Mouse (Mus musculus): ENCODE data around the gene Aebp1. TPM values are rescaled to one million over a fixed set of nuclear protein-coding genes. Genes with fewer than 3 reads are reported as not detected.

Aebp1 gene
- total RNA-seq (2021): 10 to 100 TPM; 23.9 to 31.3 TPM
- long read RNA-seq, experiment 1, partial matches to known transcripts: 6 of 7 reads
- long read RNA-seq, experiment 1, other reads (novel, unspliced or antisense): 1 of 7 reads
- long read RNA-seq, experiment 2, partial matches to known transcripts: 7 of 10 reads
- long read RNA-seq, experiment 2, other reads (novel, unspliced or antisense): 2 of 10 reads

DNA sequence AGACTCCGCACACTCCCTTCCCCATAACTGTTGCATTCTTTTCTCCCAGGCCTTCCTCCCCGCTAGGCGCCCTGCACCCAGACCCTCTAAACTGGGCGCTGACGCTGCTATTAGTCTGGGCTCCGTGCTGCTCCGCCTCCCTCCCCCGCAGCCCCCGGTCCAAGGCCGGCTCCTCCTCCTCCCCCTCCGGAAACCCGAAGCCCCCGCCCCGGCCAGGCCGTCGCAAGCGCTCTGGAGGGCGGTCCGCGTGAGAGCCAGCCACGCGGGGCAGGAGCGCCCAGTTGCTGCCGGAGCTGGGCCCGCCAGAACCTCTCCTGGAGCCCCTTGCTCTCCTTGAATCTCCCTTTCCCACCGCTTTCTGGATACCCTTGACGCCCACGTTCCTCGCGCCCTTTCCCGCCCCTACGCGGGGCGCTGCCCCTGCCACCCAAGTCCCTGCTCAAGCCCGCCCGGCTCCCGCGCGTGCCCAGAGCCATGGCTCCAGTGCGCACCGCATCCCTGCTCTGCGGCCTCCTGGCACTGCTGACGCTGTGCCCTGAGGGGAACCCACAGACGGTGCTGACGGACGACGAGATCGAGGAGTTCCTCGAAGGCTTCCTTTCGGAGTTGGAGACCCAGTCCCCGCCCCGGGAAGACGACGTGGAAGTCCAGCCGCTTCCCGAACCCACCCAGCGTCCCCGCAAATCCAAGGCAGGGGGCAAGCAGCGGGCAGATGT lies at the start of gene Aebp1:
Aebp1 (plus strand) TSS at position 270 of the 716 bp plus-strand sequence.
- peak; percentile 78 for DNase-seq

DNA sequence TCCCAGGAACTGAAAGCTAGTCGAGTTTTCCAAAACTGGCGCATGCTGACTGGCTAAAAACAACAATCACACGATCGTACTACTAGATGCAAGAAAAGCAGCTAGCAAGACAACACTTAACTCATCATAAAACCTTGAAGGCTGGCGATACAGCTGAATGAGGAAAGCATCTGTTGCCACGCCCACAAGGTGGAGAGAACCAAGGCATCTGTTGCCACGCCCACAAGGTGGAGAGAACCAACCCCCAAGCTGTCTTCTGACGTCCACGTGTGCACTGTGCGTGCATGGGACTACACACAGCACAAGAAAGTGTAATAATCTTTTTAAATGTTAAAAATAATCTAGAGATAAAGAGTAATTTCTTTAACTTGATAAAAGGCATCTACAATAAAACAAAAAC lies 48.4 kb upstream of the Aebp1 start:
- DNase-seq: no peak

DNA sequence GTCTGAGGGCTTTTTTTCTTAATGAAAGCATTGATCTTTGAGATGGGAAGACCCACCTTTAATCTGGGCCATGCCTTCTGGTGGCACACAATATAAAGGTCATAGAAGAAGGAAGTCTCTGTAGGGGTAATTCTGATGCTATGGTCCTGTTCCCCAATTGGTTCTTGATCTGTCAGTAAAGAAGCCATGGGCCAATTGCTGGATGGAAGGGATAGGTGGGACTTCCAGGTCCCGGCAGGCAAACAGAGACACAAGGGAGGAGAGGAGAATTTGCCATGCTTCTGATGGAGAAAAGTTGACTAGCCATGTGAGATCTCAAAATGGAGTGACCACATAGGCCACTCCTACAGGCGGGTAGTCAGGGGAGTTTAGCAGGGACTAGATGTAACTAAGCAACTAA lies 42.5 kb upstream of the Aebp1 start:
- no peak for DNase-seq

DNA sequence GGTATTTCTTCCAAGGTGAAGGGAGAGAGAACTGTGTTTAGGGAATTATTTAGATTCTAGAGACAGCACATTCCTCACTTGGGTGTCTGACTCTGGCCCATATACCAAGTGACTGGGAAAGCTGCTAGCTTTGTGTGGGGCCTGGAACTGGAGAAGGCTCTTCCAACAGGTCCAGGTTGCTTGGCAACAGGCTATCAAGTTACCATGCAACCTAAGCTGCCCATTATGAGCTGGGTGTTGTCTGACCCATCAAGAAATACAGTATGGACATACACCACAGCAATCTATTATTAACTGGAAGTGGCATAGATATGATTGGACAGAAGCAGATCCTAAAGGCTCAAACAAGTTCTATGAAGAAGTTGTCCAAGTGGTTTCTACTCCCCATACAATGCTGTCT lies 36.3 kb upstream of the Aebp1 start:
- DNase-seq: no peak

DNA sequence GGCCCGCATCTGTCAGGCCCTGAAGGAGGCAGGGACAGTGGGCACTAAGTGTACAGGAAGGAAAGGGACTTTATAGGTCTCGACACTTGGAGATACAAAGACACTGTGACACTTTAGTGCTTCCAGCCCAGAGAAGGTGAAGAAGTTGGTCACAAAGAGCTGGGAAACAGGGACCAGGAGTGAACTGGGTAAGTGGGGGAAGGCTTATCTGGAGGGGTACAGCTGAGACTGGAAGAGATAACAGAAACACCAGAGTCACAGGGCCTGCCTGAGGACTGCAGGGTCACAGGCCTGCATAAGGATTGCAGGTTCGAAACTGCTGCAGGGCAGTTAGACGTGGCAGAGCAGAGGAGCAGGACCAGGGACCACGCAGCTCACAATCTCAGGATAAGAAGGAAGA lies 33.8 kb upstream of the Aebp1 start:
- no peak for DNase-seq

DNA sequence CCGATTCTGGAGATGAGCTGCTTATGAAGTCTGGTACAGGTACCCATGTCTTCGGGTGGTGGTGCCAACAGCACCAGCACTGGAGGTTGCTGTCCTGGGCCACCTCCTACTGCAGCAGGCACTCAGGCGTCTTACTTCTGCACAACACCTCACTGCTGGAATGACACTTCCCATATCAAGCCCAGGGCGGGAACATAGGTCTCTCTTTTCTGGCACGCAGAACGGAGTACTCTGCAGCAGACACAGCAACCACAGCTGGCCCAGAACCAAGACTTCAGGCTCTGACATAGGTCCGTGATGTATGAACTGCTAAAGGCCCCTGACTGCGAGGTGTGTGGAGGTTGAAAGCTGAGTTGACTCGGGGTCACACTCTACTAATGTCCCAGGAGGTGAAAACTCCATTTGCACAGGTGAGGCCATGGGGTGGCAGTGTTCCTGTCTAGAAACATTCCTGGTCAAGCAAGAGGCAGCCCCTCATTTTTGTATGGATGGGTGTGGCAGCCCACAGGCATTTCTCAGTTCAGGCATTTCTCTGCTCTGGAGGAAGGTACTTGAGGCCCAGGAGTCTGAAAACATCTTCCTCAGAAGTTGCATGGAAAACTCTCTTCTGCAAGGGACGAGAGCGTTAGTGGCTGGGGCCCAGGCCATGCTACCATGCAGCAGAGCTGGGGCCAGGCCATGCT lies 33.1 kb upstream of the Aebp1 start:
- no peak for DNase-seq

DNA sequence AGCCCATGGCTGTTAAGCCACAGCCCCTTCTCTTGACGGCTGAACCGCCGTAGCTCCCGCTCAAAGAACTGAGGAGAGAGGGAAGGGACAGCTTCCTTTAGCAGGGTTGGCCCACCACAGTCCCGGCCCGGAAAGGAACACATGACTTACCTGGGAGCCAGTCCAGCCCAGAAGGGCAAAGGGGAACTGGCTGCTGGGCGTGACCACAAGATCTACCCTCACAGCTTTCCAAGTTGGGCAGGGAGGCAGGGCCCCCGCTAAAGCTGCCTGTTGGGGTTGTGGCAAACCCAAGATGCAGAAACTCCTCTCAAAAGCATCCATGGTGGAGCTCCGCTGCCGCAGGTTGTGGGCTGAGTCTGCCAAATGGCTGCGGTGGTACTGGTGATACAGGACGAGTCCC lies 32.4 kb upstream of the Aebp1 start:
- no peak for DNase-seq

DNA sequence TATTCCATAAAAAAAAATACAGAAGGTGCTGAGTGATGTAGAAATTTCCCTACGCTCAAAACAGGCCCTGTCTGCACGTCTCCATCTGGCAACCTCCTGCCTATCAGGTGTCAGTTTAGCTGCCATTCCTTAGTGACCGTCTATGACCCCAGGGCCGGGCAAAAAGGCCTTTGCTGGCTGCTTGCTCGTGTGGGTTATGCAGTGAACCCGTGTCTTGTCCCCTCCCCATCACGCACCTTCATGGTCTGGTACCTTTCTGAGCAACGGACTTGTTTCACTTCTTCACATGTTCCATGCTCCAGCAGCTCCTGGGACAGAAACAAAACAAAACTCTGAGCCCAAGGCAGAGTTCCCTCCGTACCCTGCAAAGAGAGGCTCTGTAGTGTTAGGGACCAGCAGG lies 27.2 kb upstream of the Aebp1 start:
- no peak for DNase-seq

DNA sequence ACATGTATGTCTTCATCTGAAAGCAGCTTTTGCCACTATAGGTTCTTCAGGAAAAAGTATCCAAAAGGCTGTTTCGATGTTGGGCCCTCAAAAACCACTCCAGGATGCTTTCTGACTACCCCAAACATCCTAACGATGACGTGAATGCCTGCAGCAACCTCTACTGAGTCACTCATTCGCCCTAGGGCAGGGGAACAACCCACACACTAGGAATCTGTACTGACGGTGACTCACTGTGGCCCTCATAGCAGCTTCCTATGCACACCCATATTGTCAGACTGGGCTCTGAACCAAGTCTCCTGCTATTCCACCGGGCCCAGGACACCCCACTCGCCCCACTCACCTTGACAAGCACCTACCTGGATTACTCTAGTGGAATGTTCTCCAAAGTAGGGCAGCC lies 26.7 kb upstream of the Aebp1 start:
- no peak for DNase-seq

DNA sequence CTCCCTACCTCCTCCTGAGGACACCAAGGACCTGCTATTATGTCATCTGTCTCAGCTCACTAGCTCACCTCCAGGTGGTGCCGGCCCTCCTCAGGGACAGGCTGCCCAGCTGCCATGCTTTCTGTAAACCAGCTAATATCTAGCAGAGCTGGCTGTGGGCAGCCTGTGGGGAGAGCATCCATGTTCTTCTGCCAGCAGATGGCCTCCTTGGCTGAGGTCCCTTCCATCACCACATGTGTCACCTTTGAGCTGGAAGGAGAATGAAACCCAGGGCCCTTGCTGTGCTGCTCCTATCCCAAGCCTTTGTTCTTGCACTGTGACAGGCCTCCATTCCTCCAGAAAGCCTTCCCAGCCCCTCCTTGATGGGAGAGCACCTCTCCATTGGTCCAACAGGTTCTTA lies 25.6 kb upstream of the Aebp1 start:
- DNase-seq: no peak

DNA sequence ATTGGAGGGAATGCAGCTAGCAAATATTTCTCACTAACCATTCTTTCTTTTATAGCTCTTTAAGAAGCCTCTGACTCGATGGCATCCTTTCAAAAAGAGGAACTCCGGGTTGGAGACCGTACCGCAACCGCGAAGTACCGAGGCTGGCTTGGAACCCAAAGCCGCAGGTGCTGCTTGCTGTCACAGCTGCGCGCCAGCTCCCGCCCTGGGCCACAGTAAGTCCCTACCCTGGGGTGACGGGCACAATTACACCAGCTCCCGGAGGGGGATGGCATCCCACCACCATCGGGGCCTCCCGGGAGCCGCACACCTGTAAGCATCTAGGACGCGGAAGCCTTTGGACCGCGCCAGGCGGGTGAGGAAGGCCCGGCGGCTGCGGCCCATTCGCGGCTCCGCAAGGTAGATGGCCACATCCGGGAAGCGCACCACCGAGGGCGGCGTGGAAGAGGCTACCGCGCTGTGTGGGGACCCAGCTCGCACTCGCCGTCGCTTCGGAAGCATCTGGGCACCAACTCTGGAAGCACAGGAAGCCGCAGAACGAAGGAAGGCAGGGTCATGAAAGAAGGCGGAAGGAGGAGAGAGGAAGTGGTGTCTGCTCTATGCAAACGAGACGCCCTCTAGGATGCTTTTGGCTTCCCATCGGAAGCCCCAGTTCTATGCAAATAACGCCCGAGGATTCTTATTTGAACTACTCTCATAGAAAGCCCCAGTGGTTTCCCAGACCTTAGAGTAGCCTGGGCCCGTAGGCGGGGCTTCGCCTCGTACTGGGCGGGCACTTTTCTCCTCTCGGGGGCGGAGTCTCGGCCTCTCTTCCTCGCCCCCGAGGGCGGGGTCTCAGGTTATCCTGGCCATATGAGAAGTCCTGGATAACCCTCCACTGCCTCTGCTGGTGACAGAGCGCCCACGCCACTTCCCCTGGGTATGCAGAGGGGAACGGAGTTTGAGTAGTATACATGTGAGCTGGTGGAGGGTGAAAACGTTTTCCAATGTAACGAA lies 24.2 kb upstream of the Aebp1 start, which contains the start of gene Polm:
Polm (minus strand) TSS at position 766 of the 996 bp plus-strand sequence.
- DNase-seq: peak; percentile 92

DNA sequence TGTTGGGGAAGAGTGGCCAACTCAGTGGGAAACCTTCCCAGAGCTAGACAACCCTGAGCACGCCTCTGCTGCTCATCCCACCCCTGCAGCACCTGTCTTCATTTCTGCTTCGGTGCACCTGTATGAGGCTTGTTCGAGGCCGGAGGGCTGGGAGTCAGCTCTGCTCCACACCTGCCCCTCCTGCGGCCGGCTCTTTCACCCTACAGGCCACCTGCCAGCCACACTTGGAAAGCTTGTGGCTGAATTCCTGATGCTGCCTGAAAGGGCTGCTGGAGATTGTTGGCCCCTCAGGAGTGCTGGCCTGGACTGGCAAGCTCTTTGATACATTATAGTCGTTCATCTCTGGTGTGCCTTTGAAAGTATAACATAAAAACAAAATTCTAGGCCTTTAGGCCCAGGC lies 21.4 kb upstream of the Aebp1 start:
- no peak for DNase-seq

DNA sequence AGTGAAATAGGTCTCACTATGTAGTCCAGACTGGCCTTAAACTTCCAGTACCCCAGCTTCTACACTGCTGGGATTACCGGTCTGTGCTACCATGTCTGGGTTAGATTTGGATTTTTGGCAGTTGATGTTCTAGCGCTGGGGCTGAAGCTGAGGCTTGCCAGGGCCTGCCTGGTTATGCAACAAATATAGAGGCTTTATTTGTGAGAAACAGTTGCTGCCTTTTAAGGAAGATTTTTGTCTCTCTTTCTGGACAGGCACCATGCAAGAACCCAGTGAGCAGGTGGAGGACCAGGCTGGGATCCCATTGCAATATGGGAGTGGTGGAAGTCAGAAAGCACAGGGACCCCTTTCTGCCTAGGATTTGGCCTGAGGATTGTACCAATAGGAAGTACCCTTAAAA lies 20.0 kb upstream of the Aebp1 start:
- no peak for DNase-seq

DNA sequence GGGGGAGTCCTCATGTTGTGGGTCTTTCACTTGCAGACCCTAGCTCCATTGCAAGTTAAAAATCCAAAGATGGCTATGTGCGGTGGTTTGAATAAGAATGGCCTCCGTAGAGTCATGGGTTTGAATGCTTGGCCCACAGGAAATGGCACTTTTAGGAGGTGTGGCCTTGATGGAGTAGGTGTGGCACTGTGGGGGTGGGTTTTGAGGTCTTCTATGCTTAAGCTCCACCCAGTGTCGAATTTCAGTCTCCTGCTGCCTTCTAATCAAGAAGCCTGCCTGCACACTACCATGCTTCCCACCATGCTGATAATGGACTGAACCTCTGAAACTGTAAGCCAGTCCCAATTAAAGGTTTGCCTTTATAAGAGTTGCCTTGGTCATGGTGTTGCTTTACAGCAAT lies 18.6 kb upstream of the Aebp1 start:
- DNase-seq: no peak

DNA sequence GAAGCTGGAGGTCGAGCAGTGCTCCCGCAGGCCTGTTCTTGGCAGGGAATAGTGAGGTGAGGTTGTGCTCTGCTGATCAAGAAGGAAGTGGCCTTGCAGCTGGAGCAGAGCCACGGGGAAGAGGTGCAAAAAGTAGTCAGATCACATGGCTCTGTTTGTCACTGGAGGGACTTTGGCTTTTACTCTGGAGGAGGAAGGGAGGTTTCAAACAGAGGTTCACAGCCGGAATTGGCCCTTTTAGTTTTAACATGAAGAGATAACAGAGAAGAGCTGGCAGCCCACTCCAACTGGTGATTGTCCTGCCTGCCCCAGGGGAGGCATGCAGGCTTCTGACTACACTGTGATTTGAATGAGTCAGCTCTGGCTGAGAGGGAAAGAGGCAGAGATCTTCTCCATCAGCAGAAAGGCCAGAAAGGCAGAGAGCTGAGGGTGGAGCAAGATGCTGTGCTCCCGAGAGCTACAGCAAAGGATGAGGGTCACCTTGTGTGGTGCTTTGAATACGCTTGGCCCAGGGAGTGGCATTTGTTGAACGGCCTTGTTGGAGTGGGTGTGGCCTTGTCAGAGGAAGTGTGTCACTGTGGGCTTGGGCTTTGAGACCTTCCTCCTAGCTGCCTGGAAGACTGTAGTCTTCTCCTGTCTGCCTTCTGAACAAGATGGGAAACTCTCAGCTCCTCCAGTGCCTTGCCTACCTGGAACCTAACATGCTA lies 15.0 kb upstream of the Aebp1 start:
- DNase-seq: no peak

DNA sequence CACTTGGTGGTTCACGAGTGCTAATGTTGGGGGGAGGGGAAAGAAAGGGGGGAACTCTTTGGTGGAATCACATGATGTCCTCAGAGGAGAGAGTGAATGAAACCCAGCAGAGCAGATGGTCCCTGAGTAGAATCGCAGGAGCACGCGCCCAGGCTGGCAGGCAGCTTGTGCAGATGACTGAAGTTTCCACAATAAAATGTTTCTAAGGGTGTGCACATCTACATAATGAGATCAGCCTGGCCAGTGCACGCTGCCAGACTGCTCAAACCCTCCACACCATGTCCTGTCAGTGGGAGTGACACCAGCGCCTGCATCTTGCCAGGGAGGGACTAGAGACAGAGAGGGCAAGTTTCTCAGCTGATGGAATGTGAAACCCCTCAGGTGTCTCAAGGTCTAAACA lies 13.0 kb upstream of the Aebp1 start:
- peak; percentile 70 for DNase-seq

DNA sequence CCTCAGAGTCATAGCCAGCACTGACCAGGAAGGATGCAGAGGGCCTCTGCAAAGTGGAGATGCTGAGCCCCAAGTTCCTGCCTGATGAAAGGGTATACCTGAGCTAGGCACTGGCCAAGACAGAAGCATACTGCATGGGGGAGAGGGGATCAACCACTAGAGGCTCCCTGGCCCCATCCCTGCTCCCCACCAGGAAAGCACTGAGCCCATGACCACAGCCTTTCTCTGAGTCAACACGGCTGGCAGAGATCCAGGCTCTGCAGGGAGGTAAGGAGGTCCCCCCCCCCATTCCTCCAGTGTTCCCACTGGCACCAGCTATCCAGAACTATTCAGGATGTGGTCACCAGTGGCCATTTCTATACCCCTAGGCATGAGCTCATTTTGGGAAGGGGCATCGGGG lies 12.4 kb upstream of the Aebp1 start:
- no peak for DNase-seq

DNA sequence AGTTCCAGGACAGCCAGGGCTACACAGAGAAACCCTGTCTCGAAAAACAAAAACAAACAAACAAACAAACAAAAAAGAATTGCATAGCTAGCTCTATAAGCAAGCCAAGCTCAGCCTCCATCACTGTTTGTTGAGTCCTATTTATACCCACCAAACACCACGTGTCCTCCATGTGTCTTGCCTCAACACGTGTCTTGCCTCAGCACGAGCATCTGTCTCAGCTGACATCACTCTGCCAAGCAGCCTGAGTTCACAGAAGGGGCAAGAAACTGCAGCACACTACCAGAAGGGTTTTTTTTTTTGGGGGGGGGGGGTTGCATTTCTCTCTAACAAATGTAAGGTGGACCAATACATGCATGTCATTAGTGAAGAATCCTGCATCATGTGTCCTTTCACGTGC lies 11.3 kb upstream of the Aebp1 start:
- no peak for DNase-seq

DNA sequence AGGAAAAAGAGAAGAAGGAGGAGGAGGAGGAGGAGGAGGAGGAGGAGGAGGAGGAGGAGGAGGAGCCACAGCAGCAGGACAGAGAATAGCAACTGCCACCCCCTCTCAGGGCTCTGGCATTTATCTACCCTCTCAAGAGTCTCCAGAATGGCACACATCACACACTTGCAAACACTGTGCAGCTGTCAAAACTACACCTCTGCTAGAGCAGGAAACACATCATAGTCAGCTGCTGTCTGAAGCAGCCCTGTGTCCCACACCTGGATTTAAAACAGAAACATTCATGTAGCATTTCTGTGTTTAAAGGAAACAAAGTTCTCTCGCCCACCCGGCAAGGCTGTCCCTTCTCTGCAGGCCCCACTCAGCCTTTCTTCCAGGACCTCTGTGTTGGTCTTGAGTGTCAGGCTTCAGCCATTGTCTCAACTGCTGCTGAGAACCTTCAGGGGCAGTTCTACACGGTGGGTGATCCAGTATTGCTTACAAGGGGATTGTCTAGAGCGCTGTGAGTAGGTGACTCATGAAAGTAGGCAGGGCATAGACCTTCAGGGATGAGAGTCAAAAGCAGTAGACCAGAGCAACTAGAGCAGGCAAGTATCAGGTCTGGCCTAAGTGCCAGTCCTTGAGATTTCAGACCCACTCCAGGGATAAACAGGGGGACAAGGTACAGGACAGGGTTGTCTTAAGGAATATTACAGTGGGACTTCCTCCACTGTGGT lies 10.6 kb upstream of the Aebp1 start:
- DNase-seq: no peak

DNA sequence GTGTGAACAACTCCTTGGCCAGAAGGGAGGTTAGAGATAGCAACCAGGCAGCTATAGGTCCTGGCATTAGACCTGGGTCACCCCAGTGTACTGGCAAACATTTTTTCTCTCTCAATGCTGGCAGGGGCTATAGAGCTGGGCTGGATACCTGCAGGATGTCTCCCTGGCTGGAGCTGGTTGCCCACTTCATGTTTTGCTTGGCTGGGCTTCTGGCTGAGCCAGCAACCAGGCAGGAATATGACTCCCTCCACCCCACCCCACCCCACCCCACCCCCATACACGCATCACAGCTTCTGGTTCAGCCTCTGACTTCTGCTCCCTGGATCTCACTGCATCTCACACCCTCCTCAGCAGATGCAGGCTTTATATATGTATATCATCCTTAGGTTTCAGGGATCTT lies 9.4 kb upstream of the Aebp1 start:
- peak; percentile 66 for DNase-seq

DNA sequence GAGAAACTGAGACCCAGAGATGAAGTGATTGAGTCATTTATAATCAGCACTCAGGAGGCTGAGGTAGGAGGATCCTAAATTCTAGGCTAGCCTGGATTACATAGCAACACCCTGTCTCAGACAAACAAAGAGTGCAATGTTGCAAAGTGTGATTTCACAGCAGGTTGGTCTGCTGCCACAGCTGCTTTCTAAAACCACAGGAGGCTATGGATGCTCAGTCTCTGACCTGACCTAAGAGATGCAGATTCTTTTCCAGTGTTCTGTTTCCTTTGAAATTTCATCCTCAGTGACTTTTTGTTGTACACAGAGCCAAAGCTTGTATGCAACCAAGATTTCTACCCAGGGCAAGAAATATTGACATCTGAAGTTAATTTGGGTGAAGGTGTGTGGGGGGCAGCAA lies 6.3 kb upstream of the Aebp1 start:
- no peak for DNase-seq
